Mouse (Mus musculus) MEL (cell line): ENCODE measurements around the gene Kcne3. TPM values are rescaled to one million over a fixed set of nuclear protein-coding genes. Genes with fewer than 3 reads are reported as not detected.

Experiments
- DNase-seq: peaks from one replicate; pipeline ENCODE4 v3.0.0; 2011; ENCODE audit warnings: low read depth, low spot score
- H3K27ac ChIP-seq: 2 replicates; pipeline ENCODE4 v1.5.1; 2012; ENCODE audit warnings: low read depth, mild to moderate bottlenecking, control low read depth, low read length, moderate library complexity; ENCODE audit not compliant: control insufficient read depth
- H3K27me3 ChIP-seq, 2 experiments: fragments of 150-350 bp in 1 of 2; sonication (generic) in 1 of 2; 2 replicates each; pipeline ENCODE4 v1.6.1; 2012; ENCODE audit warnings: low read length in 2 of 2, mild to moderate bottlenecking in 2 of 2, improper control_type of control experiment in 1 of 2, moderate library complexity in 1 of 2; ENCODE audit not compliant: insufficient read depth in 2 of 2, control insufficient read depth in 1 of 2
- H3K36me3 ChIP-seq, 2 experiments: 2 replicates each; pipeline ENCODE4 v1.6.1; 2012 to 2014; ENCODE audit warnings: low read length in 2 of 2, improper control_type of control experiment in 1 of 2, inconsistent platforms in 1 of 2, mild to moderate bottlenecking in 1 of 2; ENCODE audit not compliant: insufficient read depth in 2 of 2, control insufficient read depth in 1 of 2
- H3K4me1 ChIP-seq, 2 experiments: fragments of 150-350 bp in 1 of 2; sonication (generic) in 1 of 2; 2 replicates each; pipeline ENCODE4 v1.6.1; 2012; ENCODE audit warnings: low read length in 2 of 2, improper control_type of control experiment in 1 of 2, mild to moderate bottlenecking in 1 of 2; ENCODE audit not compliant: insufficient read depth in 2 of 2, control insufficient read depth in 1 of 2
- H3K4me3 ChIP-seq, 2 experiments: fragments of 150-350 bp in 1 of 2; sonication (generic) in 1 of 2; 2 replicates each; pipeline ENCODE4 v1.5.1; 2012; ENCODE audit warnings: low read depth in 2 of 2, low read length in 2 of 2, mild to moderate bottlenecking in 2 of 2, moderate library complexity in 2 of 2, control low read depth in 1 of 2, improper control_type of control experiment in 1 of 2; ENCODE audit not compliant: control insufficient read depth in 1 of 2, insufficient read depth in 1 of 2
- H3K79me2 ChIP-seq: 2 replicates; pipeline ENCODE4 v1.6.1; 2012; ENCODE audit warnings: mild to moderate bottlenecking, low read length, moderate library complexity; ENCODE audit not compliant: control insufficient read depth, poor library complexity, insufficient read depth
- H3K9ac ChIP-seq: 2 replicates; pipeline ENCODE4 v1.6.1; 2012; ENCODE audit warnings: low read depth, mild to moderate bottlenecking, control low read depth, low read length, moderate library complexity; ENCODE audit not compliant: control insufficient read depth, poor library complexity, severe bottlenecking
- H3K9me3 ChIP-seq: fragments of 150-350 bp; sonication (generic); replicated peaks from 2 replicates; pipeline ENCODE4 v1.6.1; 2012; ENCODE audit warnings: mild to moderate bottlenecking, low read length, improper control_type of control experiment, moderate library complexity; ENCODE audit not compliant: insufficient read depth
- BHLHE40 ChIP-seq: IDR thresholded peaks from 2 replicates; pipeline ENCODE4 v1.6.1; 2012; ENCODE audit warnings: low read depth, mild to moderate bottlenecking, inconsistent platforms, low read length, improper control_type of control experiment, borderline replicate concordance
- CHD1 ChIP-seq: IDR thresholded peaks from 2 replicates; pipeline ENCODE4 v1.6.1; 2012; ENCODE audit warnings: low read depth, mild to moderate bottlenecking, inconsistent platforms, low read length, improper control_type of control experiment
- CTCF ChIP-seq, 3 experiments: IDR thresholded peaks in 2 of 3; conservative IDR thresholded peaks in 1 of 3; 2 replicates each; pipeline ENCODE4 v1.5.1; 2011 to 2012; ENCODE audit warnings: low read length in 3 of 3, low read depth in 2 of 3, mild to moderate bottlenecking in 2 of 3, improper control_type of control experiment in 1 of 3, inconsistent platforms in 1 of 3, mixed read lengths in 1 of 3, moderate library complexity in 1 of 3; ENCODE audit not compliant: control insufficient read depth in 1 of 3, insufficient read depth in 1 of 3, poor library complexity in 1 of 3, severe bottlenecking in 1 of 3
- ELF1 ChIP-seq: IDR thresholded peaks from 2 replicates; pipeline ENCODE4 v1.6.1; 2014; ENCODE audit warnings: low read depth, mild to moderate bottlenecking, inconsistent platforms, low read length, improper control_type of control experiment, moderate library complexity
- ETS1 ChIP-seq: IDR thresholded peaks from 2 replicates; pipeline ENCODE4 v1.6.1; 2012; ENCODE audit warnings: low read depth, mild to moderate bottlenecking, inconsistent platforms, low read length, improper control_type of control experiment, moderate library complexity
- GATA1 ChIP-seq: IDR thresholded peaks from 2 replicates; pipeline ENCODE4 v1.6.1; 2011; ENCODE audit warnings: low read depth, low read length, improper control_type of control experiment
- HCFC1 ChIP-seq: IDR thresholded peaks from 2 replicates; pipeline ENCODE4 v1.6.1; 2012; ENCODE audit warnings: low read depth, mild to moderate bottlenecking, inconsistent platforms, low read length, improper control_type of control experiment, moderate library complexity
- KAT2A ChIP-seq: conservative IDR thresholded peaks from 2 replicates; pipeline ENCODE4 v1.6.1; 2012; ENCODE audit warnings: low read depth, low read length, improper control_type of control experiment, inconsistent platforms
- MAZ ChIP-seq: IDR thresholded peaks from 2 replicates; pipeline ENCODE4 v1.6.1; 2012; ENCODE audit warnings: low read depth, mild to moderate bottlenecking, inconsistent platforms, low read length, improper control_type of control experiment
- MEF2A ChIP-seq: IDR thresholded peaks from 2 replicates; pipeline ENCODE4 v1.6.1; 2014; ENCODE audit warnings: low read depth, mild to moderate bottlenecking, inconsistent platforms, low read length, improper control_type of control experiment; ENCODE audit not compliant: poor library complexity, insufficient replicate concordance, severe bottlenecking; ENCODE audit errors: extremely low read depth
- MXI1 ChIP-seq: IDR thresholded peaks from 2 replicates; pipeline ENCODE4 v1.6.1; 2011; ENCODE audit warnings: mild to moderate bottlenecking, low read depth, low read length, improper control_type of control experiment
- MYB ChIP-seq: IDR thresholded peaks from 2 replicates; pipeline ENCODE4 v1.6.1; 2011; ENCODE audit warnings: mild to moderate bottlenecking, low read depth, low read length, improper control_type of control experiment
- NRF1 ChIP-seq: IDR thresholded peaks from 2 replicates; pipeline ENCODE4 v1.6.1; 2014; ENCODE audit warnings: low read depth, mild to moderate bottlenecking, inconsistent platforms, low read length, improper control_type of control experiment, moderate library complexity; ENCODE audit not compliant: poor library complexity, insufficient read depth, severe bottlenecking
- POLR2AphosphoS2 ChIP-seq: IDR thresholded peaks from 2 replicates; pipeline ENCODE4 v1.6.1; 2011; ENCODE audit warnings: low read length, improper control_type of control experiment
- POLR2AphosphoS5 ChIP-seq: IDR thresholded peaks from 2 replicates; pipeline ENCODE4 v1.6.1; 2012; ENCODE audit warnings: low read depth, borderline replicate concordance, mild to moderate bottlenecking, inconsistent platforms, low read length, moderate library complexity, mixed read lengths
- RAD21 ChIP-seq: IDR thresholded peaks from 2 replicates; pipeline ENCODE4 v1.6.1; 2011; ENCODE audit warnings: mild to moderate bottlenecking, low read depth, low read length, improper control_type of control experiment
- RCOR1 ChIP-seq: IDR thresholded peaks from 2 replicates; pipeline ENCODE4 v1.6.1; 2012; ENCODE audit warnings: low read depth, mild to moderate bottlenecking, inconsistent platforms, low read length, improper control_type of control experiment
- SMC3 ChIP-seq: IDR thresholded peaks from 2 replicates; pipeline ENCODE4 v1.6.1; 2011; ENCODE audit warnings: low read depth, low read length, improper control_type of control experiment
- TBP ChIP-seq: IDR thresholded peaks from 2 replicates; pipeline ENCODE4 v1.8.0; 2011; ENCODE audit warnings: low read depth, low read length, improper control_type of control experiment
- USF2 ChIP-seq, 2 experiments: IDR thresholded peaks; 2 replicates each; pipeline ENCODE4 v1.6.1; 2011 to 2012; ENCODE audit warnings: improper control_type of control experiment in 2 of 2, low read length in 2 of 2, borderline replicate concordance in 1 of 2, inconsistent platforms in 1 of 2, low read depth in 1 of 2, mild to moderate bottlenecking in 1 of 2; ENCODE audit not compliant: insufficient read depth in 1 of 2
- ZC3H11A ChIP-seq: IDR thresholded peaks from 2 replicates; pipeline ENCODE4 v1.6.1; 2012; ENCODE audit warnings: low read depth, mild to moderate bottlenecking, inconsistent platforms, low read length, improper control_type of control experiment
- ZKSCAN1 ChIP-seq: IDR thresholded peaks from 2 replicates; pipeline ENCODE4 v1.6.1; 2012; ENCODE audit warnings: low read depth, mild to moderate bottlenecking, inconsistent platforms, low read length, improper control_type of control experiment, moderate library complexity
- ZMIZ1 ChIP-seq: IDR thresholded peaks from 2 replicates; pipeline ENCODE4 v1.6.1; 2012; ENCODE audit warnings: low read depth, mild to moderate bottlenecking, inconsistent platforms, low read length, improper control_type of control experiment, moderate library complexity
- ZNF384 ChIP-seq: IDR thresholded peaks from 2 replicates; pipeline ENCODE4 v1.6.1; 2012; ENCODE audit warnings: low read depth, mild to moderate bottlenecking, inconsistent platforms, low read length, improper control_type of control experiment
- polyA plus RNA-seq, 2 experiments: library from polyadenylated mRNA; stranded (reverse) in 1 of 2; unstranded in 1 of 2; fragments of >175 nt in 1 of 2; fragments of >200 nt in 1 of 2; gene quantifications; 2 replicates each; pipeline versions ENCODE4 v1.2.1 to v1.2.4; 2012; ENCODE audit warnings: low replicate concordance in 2 of 2, low read depth in 1 of 2; ENCODE audit not compliant: insufficient read length in 2 of 2, insufficient read depth in 1 of 2, missing spikeins in 1 of 2
- total RNA-seq: library from RNA; depleted of rRNA; stranded (reverse); fragments of 300-350 nt; gene quantifications from 2 replicates; pipeline ENCODE4 v1.2.3, GENCODE M21; 2012

The Kcne3 gene
- total and polyA plus RNA-seq, 3 experiments = 4.9 to 6.7 TPM; not detected in 1

GRCm38 (mm10) chr7:100140591-100140990, 35.7 kb upstream of the Kcne3 start:
- Histone ChIP-seq H3K36me3 (no peaks in the 10 kb centered on the region), H3K4me1 (no peaks in the 10 kb centered on the region), H3K9ac (no peak overlapping the region), H3K4me3 (no peak overlapping the region), H3K79me2 (no peaks in the 10 kb centered on the region), H3K9me3 (no peaks in the 10 kb centered on the region), H3K27me3 (peaks cover 11 to 25% of the 10 kb centered on the region in 2 experiments), H3K27ac (no peak overlapping the region)
- TF ChIP-seq RCOR1 (no peak), MAZ (no peak), USF2 (IDR thresholded peaks at IDR 0.05; ENCODE audit: borderline replicate concordance in 1 of 2, insufficient read depth in 1 of 2, low read depth in 1 of 2, low read length in 2 of 2) (no peak), ZKSCAN1 (no peak), ETS1 (no peak), ELF1 (no peak), CHD1 (no peak), MYB (no peak), POLR2AphosphoS2 (no peak), ZC3H11A (no peak), MXI1 (no peak), ZNF384 (no peak), TBP (no peak), CTCF (IDR thresholded peaks at IDR 0.05 in 2 of 3, conservative IDR thresholded peaks at IDR 0.05 in 1 of 3; ENCODE audit: control insufficient read depth in 1 of 3, insufficient read depth in 1 of 3, low read depth in 2 of 3, low read length in 3 of 3, poor library complexity in 1 of 3, severe bottlenecking in 1 of 3) (no peak), MEF2A (no peak)
- no peak for DNase-seq

GRCm38 (mm10) chr7:100148586-100148985, 27.7 kb upstream of the Kcne3 start:
- Histone ChIP-seq H3K9ac (no peak overlapping the region), H3K4me3 (no peak overlapping the region), H3K79me2 (no peaks in the 10 kb centered on the region), H3K27ac (no peak overlapping the region), H3K36me3 (no peaks in the 10 kb centered on the region), H3K9me3 (no peaks in the 10 kb centered on the region), H3K4me1 (no peaks in the 10 kb centered on the region), H3K27me3 (peaks cover 7 to 13% of the 10 kb centered on the region in 2 experiments)
- TF ChIP-seq ZKSCAN1 = no peak
- no peak for TF ChIP-seq SMC3
- no peak for TF ChIP-seq BHLHE40
- no peak for TF ChIP-seq RAD21
- TF ChIP-seq MYB = no peak
- no peak for TF ChIP-seq MAZ
- no peak for TF ChIP-seq ZC3H11A
- TF ChIP-seq USF2 (IDR thresholded peaks at IDR 0.05; ENCODE audit: borderline replicate concordance in 1 of 2, insufficient read depth in 1 of 2, low read depth in 1 of 2, low read length in 2 of 2) = no peak
- TF ChIP-seq GATA1 = no peak
- TF ChIP-seq NRF1 = no peak
- TF ChIP-seq ELF1 = no peak
- TF ChIP-seq KAT2A = no peak
- TF ChIP-seq POLR2AphosphoS5 = no peak
- TF ChIP-seq TBP = no peak
- no peak for TF ChIP-seq HCFC1
- no peak for TF ChIP-seq ZMIZ1
- DNase-seq = no peak
